Mouse (Mus musculus) erythroblast, embryonic 14.5 days (primary cell): ENCODE measurements around the gene Slc26a9. TPM values are rescaled to one million over a fixed set of nuclear protein-coding genes. Genes with fewer than 3 reads are reported as not detected.

Experiments
- H3K27me3 ChIP-seq: 2 replicates; pipeline ENCODE4 v1.6.1; 2012; ENCODE audit warnings: inconsistent platforms; ENCODE audit not compliant: control insufficient read depth
- H3K36me3 ChIP-seq: 2 replicates; pipeline ENCODE4 v1.6.1; 2012; ENCODE audit warnings: mild to moderate bottlenecking, inconsistent platforms; ENCODE audit not compliant: control insufficient read depth
- H3K4me1 ChIP-seq: 2 replicates; pipeline ENCODE4 v1.6.1; 2012; ENCODE audit warnings: inconsistent platforms; ENCODE audit not compliant: control insufficient read depth
- H3K4me3 ChIP-seq: replicated peaks from 2 replicates; pipeline ENCODE3; 2012; ENCODE audit warnings: moderate library complexity, mild to moderate bottlenecking, inconsistent platforms
- H3K9me3 ChIP-seq: 2 replicates; pipeline ENCODE4 v1.6.1; 2012; ENCODE audit warnings: low read length, inconsistent platforms, mixed read lengths; ENCODE audit not compliant: control insufficient read depth
- GATA1 ChIP-seq: IDR thresholded peaks from 2 replicates; pipeline ENCODE4 v1.6.1; 2012; ENCODE audit warnings: low read length, inconsistent platforms, mixed read lengths
- TAL1 ChIP-seq: IDR thresholded peaks from 3 replicates; pipeline ENCODE4 v1.6.1; 2012; ENCODE audit warnings: low read length, inconsistent platforms, mixed read lengths
- polyA plus RNA-seq: library from polyadenylated mRNA; stranded (reverse); fragments of >175 nt; gene quantifications from 2 replicates; pipeline ENCODE4 v1.2.3, GENCODE M21; 2012

Gene Slc26a9
- polyA plus RNA-seq, 1 experiment: not detected

DNA sequence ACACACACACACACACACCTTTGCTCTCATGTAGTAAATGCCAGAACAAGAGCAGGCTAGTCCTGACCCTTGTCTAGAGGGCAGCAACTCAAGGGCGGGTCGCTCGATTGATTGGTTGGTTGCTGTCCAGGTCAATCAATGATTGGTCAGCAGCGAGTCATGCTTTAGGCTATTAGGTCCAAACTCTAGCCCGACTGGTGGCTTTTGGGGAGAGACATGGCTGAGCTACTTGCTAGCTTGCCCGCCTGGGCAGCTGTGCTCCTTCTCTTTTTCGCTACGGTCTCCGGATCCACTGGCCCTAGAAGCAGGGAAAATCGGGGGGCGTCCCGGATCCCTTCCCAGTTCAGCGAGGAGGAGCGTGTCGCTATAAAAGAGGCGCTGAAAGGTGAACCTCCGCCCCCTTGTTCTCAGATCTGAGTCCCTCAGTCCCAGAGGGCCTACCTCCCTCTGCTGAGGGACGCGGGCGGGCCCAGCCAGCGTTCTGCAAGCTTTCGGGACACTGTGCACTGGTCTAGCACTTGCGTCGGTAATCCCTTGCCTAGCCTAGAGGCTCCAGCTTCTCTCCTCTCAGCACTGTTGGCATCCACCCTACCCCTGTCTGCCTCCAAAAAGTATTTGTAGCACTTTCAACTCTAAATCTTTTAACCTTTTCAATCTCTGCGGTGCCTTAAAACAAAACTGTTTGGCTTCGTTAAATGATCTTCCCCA is 53.5 kb downstream of the Slc26a9 start, which contains the start of gene Pm20d1:
Pm20d1 (plus strand) TSS at position 180 of the 708 bp plus-strand sequence.
- peaks cover 27% of the 10 kb centered on the region for H3K27me3 ChIP-seq
- peak within 1 kb of the TSS; percentile 19 for H3K4me3 ChIP-seq
- H3K36me3 ChIP-seq: no peaks in the 10 kb centered on the region
- H3K4me1 ChIP-seq: no peaks in the 10 kb centered on the region
- H3K9me3 ChIP-seq: no peaks in the 10 kb centered on the region
- TF ChIP-seq GATA1 (no peak), TAL1 (no peak)

DNA sequence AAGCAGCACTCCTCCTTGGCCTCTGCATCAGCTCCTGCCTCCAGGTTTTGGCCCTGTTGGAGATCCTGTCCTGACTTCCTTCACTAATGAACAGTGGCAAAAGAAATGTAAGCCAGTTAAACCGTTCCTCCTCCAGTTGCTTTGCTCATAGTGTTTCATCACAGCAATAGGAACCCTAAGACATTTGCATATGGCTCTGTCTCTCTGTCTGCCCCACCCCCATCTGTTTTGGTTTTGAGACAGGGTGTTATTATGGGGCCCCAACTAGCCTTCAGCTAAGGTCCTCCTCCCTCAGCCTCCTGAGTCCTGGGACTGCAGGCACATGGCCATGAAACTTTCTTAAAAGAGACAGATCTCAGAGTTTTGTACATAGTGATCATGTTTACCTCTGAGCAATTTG is 56.2 kb downstream of the Slc26a9 start:
- no peaks in the 10 kb centered on the region for H3K4me1 ChIP-seq
- H3K36me3 ChIP-seq: no peaks in the 10 kb centered on the region; the same call in 1 of the 2 replicates
- TF ChIP-seq GATA1: no peak
- TF ChIP-seq TAL1: no peak
- H3K4me3 ChIP-seq: no peak overlapping the region
- H3K9me3 ChIP-seq: no peaks in the 10 kb centered on the region
- peaks cover 27% of the 10 kb centered on the region for H3K27me3 ChIP-seq

DNA sequence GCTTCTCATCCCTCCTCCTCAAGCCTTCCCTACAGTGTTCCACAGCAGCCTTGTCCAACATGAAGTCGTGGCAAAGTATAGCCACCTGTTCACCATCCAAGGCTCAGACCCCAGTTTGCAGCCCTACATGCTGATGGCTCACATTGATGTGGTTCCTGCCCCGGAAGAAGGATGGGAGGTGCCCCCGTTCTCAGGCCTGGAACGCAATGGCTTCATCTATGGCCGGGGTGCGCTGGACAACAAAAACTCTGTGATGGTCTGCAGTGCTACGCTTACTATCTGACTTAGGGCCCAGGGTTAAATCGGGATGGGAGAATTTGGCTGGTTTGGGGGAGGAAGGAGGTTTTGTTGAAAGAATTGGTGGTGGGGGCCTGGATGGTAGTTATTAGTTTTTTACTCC is 57.2 kb downstream of the Slc26a9 start:
- H3K27me3 ChIP-seq: peaks cover 27% of the 10 kb centered on the region
- no peak overlapping the region for H3K4me3 ChIP-seq
- H3K4me1 ChIP-seq: no peaks in the 10 kb centered on the region
- no peaks in the 10 kb centered on the region; the same call in 1 of the 2 replicates for H3K36me3 ChIP-seq
- no peak for TF ChIP-seq TAL1
- TF ChIP-seq GATA1: no peak
- no peaks in the 10 kb centered on the region for H3K9me3 ChIP-seq

DNA sequence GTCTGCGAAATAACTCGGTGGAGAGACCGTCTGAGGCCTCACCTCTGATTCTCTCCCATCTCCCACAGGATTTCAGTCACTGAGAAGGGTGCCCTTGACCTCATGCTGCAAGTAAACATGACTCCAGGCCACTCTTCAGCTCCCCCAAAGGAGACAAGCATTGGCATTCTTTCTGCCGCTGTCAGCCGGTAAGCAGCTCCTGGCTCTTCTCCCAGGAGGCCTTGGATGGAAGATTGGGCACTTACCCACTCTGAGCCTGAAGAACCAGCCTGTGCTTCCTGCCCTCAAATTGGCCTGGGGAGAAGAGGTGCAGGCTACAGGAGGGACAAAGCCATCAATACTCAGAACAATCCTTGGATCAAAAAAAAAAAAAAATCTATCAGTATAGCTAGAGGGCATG is 58.8 kb downstream of the Slc26a9 start:
- no peaks in the 10 kb centered on the region; the same call in 1 of the 2 replicates for H3K36me3 ChIP-seq
- H3K4me1 ChIP-seq: no peaks in the 10 kb centered on the region
- TF ChIP-seq TAL1: no peak
- TF ChIP-seq GATA1: no peak
- H3K27me3 ChIP-seq: peaks cover 13% of the 10 kb centered on the region
- no peak overlapping the region for H3K4me3 ChIP-seq
- no peaks in the 10 kb centered on the region for H3K9me3 ChIP-seq

DNA sequence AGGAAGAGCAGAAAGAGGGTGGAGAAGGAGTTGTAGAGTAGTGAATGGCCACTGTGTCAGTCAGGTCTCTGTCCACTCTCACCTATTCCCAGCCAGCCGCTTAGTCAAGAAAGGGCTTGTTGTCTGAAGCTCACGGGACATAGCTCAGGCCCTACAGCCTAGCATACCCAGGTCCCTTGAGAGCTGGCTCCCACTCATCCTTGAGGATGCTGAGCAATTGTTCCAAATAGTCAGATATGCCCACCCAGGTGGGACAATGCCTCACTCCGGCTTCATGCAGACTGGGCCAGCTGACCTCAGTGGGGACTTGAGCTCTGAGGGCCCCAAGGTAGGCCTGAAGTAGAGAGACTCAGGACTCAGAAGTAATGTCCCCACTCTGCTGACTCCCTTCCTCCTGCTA is 60.3 kb downstream of the Slc26a9 start:
- H3K9me3 ChIP-seq: no peaks in the 10 kb centered on the region
- no peaks in the 10 kb centered on the region for H3K27me3 ChIP-seq
- no peak overlapping the region for H3K4me3 ChIP-seq
- H3K4me1 ChIP-seq: no peaks in the 10 kb centered on the region
- TF ChIP-seq TAL1 (no peak), GATA1 (no peak)
- H3K36me3 ChIP-seq: no peaks in the 10 kb centered on the region; the same call in 1 of the 2 replicates

DNA sequence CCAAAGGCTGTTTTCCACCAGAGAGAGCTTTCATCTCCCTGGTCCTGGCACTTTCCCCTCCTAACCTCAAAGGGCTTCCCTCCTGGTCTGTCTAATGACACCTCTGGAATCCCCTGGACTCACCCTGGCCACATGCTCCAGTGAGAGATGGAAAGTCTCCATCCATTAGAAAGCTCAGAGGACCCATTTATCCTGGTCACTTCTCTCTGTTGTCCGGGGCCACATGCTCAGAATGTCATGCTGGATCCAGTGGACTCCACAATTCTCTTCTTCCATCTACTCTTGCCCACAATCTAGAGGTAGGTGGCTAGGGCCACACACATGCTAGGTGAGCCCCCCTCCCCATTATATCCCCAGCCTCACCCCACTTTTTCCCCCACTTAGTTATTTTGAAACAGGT is 65.2 kb downstream of the Slc26a9 start:
- H3K4me1 ChIP-seq: no peaks in the 10 kb centered on the region
- H3K27me3 ChIP-seq: no peaks in the 10 kb centered on the region
- TF ChIP-seq TAL1 (no peak), GATA1 (no peak)
- H3K36me3 ChIP-seq: no peaks in the 10 kb centered on the region; the same call in 1 of the 2 replicates
- H3K4me3 ChIP-seq: no peak overlapping the region
- no peaks in the 10 kb centered on the region for H3K9me3 ChIP-seq

DNA sequence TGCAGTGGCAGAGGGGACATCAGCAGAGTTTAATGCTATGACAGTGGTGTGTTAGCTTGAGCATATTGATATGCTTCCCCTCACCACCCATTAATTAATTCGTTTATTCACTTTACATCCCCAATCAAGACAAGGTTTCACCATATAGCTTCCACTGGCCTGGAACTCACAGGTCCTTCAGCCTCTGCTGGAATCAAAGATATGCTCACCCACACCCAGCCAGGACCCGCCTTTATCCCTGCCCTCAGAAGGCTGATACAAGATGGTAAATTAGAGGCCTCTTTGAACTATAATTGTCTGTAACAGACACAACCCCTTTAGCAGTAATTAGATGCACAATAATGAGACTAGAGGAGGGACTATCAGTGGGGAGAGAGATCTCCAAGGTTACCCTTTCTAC is 65.8 kb downstream of the Slc26a9 start:
- TF ChIP-seq TAL1 (no peak), GATA1 (no peak)
- H3K27me3 ChIP-seq: no peaks in the 10 kb centered on the region
- H3K4me1 ChIP-seq: no peaks in the 10 kb centered on the region
- no peaks in the 10 kb centered on the region; the same call in 1 of the 2 replicates for H3K36me3 ChIP-seq
- H3K9me3 ChIP-seq: no peaks in the 10 kb centered on the region
- H3K4me3 ChIP-seq: no peak overlapping the region

DNA sequence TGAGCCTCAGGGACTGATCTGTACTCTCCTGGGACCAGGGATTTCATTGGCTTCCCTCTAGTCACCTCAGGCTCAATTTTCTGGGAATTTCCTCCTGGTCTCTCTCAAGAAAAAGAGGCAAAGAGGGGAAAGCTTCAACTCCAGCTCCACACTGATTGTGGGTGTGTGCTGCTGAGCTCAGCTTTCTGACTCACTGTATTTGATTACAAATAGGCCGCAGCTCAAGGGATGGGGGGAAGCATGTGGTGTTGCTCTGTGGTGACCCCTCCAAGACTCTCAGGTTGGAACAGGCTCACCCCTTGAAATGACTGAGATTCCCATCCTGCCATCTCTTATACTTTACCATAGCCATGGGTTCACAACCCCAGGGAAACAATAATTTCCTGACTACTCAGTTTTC is 67.6 kb downstream of the Slc26a9 start:
- Histone ChIP-seq H3K4me1 (no peaks in the 10 kb centered on the region), H3K4me3 (no peak overlapping the region), H3K36me3 (no peaks in the 10 kb centered on the region), H3K27me3 (no peaks in the 10 kb centered on the region), H3K9me3 (no peaks in the 10 kb centered on the region)
- TF ChIP-seq TAL1 (no peak), GATA1 (no peak)

DNA sequence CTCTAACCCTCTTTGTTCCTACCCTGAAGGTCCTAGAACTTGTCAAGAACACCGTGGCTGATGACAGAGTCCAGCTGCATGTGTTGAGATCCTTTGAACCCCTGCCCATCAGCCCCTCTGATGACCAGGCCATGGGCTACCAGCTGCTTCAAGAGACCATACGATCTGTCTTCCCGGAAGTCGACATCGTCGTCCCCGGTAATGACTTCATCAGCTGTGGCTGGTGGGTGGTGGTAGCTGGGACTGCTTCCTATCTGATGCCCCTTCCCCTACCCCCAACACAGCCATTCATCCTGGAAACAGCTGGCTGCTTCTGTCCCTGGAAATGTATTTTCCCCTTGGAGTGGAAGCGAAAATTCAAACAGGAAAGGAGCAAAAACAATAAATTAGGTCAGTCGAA is 68.2 kb downstream of the Slc26a9 start:
- Histone ChIP-seq H3K27me3 (peaks cover 3% of the 10 kb centered on the region), H3K36me3 (no peaks in the 10 kb centered on the region), H3K4me3 (no peak overlapping the region), H3K4me1 (no peaks in the 10 kb centered on the region), H3K9me3 (no peaks in the 10 kb centered on the region)
- TF ChIP-seq TAL1 (no peak), GATA1 (no peak)
